Mouse (Mus musculus): ENCODE measurements at regions not wholly inside any gene's neighbourhood (a gene's known extent, or its start where the extent isn't known, plus 50 kb on each side); places are given as distances from the start of the nearest gene placed in this dataset.
"Not testable (repeated sequence)": the region's sequence is repeated elsewhere in the genome, so short reads cannot be mapped to it uniquely, and the experiment has no call there.

DNA sequence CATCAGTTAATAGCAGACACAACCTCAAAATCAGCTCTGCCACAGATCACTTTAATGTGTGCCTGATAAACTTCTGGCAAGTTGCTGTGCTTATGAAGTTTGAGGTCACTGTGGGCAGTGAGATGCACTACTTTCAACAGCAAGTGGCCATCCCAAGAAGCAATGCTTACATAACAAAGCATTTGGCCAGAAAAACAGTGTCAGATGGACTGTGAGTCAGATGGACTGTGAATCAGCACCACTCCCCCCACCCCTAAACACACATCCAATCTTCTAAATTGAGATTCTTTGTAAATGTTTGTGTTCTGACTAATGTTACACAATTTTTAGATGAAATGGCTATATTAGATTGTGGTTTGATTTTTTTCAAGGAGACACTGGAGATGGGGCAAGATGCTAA lies 550.7 kb downstream of the Nxph1 start:
- peak; percentile 3 for DNase-seq (ENCODE audit: low read depth, low spot score)

DNA sequence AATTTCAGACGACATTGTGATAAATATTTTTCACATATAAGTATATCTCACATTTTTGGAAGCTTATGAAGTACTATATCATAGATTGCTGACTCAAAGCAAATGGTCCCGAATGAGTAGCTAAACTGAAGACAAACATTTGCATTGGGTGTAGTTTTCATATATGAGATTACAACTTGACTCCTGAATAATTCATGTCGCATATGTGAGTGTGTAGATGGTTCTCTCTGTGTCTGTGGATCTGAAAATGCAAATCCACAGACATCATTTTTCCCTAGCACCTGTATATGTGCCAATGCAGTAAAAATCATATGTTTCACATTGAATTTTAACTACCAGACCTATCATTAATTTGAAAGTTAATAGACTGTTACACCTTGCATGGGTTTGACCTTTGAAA lies 586.2 kb downstream of the Nxph1 start:
- no peak for DNase-seq (ENCODE audit: low read depth, low spot score)

DNA sequence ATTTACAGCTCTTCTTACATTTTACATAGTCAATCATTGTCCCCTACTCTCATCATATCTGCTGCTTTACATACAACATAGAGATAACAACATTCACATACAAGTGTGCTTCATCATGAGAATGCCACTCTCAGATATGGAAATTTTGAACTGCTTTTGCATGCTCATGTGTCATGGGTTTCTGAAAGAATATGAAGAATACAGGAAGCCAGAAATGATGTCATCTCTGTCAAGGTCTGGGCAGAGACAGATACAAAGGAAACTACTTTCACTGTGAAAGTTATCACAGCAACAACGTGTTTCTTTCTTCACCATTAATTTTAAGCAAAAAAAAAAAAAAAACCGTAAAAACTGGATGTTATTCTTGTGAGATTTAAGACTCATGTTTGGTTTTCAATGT lies 590.5 kb downstream of the Nxph1 start:
- DNase-seq (ENCODE audit: low read depth, low spot score) = no peak

DNA sequence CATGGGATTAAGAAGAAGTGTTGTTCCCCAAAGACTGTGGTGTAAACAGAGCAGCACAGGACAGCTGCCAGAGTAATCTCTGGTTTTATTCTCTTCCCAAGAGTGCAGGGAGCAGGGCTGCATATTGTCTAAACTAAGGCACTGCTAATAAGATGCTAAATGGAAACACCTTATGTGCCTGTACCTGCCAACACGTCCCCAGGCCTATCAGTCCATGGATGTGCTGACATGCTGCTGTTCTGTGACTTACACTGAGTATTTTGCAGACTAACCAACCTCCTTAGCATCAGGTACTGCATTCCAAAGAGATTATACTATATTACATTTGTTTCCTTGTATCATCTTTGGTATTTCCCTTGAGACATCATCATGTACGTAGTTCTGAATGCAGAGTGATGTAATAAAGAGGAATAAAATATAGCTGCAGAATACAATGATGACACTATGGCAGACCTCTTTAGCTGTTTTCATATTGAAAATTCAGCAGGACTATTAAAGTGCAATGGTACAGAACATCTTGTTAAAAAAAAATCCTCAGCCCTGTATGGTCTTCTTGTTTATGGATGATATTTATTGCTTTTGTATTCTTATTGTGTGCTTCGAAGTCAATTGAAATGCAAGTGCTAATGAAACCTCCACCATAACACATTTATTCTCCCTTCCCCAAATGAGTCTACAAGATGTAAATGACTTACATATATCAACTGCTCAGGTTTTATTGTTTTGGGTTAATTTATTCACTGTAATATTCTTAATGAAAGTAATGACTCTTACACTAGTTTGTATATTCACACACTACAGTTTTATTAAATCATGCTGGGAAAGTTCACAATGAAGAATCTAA lies 602.1 kb downstream of the Nxph1 start:
- no peak for DNase-seq (ENCODE audit: low read depth, low spot score)

DNA sequence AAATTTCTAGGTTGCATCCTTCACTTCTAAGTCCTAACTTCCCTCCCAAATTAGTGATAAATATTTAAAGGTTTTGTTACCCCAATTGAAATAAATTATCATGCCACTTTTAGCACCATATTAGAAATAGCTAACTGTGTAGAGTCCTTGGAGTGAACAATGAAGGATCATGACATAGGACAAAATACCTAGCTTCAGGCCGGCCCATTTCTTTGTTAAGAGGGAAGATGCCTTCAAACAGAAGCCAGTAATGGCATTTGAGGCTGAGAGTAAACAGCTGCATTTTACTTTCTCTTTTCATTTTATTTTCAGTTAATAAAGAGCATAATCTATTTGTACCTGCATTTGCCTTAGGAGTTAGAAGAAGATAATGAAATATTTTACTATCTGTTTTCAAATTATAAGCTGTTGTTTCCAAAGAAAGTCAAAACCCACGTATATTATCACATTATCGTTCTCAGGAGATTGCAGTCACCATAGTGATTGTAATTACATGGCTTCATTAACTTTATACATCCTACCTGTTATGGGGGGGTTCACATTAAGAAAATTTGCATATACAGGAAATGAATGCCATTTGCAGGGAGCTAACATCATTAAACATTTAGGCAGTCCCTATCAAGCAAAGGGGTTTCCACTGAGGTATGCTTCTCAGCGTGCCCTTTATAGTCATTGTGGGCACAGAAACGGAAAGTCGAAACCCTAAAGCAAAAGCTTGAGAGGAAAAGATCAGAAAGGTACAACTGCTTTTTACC lies 615.2 kb downstream of the Nxph1 start:
- no peak for DNase-seq (ENCODE audit: low read depth, low spot score)

DNA sequence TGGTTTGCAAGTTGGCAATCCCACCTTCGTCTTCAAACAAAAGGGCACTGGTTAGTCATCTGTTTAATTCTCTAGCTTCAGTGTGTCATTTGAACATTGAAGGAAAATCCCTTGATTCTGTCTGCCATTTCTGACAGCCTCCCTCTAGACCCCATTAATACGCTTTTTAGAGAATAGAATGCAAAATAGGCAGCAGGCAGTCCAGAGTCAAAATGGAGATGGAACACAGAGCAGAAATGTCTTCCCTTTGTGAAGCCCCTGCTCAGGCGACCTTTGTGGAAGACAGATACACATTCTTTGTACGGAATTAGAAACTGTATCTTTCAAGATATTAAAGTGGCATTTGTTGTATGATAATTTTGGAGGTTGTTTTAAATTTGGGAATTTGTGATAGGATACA lies 623.6 kb downstream of the Nxph1 start:
- DNase-seq (ENCODE audit: low read depth, low spot score) = no peak

DNA sequence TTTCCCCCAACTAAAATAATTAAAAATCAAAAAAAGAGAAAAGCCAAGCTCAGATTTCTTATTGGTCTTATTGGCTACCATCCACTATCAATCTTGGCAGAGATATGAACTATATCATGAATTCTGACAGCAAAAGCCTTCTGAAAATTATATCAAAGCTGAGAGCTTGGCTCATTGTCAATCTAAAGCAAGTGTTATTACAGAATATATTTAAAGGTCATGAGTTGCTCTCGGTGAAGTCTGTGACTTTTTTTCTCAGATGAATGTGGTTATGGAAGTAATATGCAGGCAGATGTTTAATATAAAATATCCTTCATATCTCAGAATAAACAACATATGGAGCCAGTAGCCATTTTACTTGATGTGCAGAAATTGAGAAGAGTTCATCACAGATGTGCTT lies 645.2 kb downstream of the Nxph1 start:
- DNase-seq (ENCODE audit: low read depth, low spot score) = no peak

DNA sequence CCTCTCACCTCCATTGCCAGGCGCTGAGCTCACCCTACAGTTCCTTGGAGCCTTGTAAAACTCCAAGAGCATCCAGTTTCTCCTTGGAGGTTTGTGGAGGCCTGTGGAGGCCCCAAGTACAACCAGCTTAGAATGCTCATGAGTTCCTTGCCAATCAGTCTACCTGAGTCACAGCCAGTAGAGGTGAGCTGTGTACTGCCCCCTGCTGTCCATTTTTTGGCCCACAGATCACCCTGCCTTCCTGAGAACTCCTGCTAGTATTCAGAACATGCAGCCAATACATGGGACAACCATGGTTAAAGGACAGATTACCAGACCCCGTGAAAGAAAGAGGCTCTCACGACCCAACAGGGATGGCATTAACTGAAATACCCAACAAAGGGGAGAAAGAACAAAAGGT lies 651.2 kb downstream of the Nxph1 start:
- no peak for DNase-seq (ENCODE audit: low read depth, low spot score)

DNA sequence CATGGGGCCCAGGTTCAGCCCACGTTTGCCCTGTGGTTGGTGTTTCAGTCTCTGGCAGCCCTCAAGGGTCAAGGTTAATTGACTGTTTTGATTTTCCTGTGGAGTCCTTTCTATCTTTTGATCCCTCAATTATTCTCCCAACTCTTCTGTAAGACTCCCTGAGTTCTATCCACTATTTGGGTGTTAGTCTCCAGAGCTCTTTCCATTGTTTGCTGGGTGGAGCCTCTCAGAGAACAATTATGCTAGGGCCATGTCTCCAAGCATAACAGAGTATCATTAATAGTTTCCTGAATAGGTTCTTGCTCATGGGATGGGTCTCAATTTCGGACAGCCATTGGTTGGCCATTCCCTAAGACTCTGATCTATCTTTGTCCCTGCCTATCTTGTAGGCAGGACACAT lies 685.7 kb downstream of the Nxph1 start:
- DNase-seq (ENCODE audit: low read depth, low spot score) = no peak

DNA sequence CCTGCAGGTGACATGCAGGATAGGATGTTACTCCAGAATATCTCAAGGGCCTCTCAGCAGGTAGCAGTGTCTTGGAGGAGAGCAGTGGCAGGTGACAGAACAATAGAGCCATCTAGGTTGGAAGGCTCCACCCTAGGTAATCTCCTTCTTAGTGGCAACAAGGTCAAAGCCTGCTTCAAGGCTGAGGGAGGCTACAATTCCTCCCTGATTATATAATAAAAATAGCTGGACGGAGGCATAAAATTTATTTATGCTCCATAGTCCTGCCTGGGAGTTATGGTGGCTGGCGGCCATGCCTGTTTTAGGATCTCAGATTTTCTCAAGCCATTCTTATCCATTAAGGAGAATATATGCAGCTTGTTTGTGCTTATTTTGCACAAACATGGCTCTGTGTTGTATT lies 695.2 kb downstream of the Nxph1 start:
- not testable (repeated sequence) for DNase-seq (ENCODE audit: low read depth, low spot score)

DNA sequence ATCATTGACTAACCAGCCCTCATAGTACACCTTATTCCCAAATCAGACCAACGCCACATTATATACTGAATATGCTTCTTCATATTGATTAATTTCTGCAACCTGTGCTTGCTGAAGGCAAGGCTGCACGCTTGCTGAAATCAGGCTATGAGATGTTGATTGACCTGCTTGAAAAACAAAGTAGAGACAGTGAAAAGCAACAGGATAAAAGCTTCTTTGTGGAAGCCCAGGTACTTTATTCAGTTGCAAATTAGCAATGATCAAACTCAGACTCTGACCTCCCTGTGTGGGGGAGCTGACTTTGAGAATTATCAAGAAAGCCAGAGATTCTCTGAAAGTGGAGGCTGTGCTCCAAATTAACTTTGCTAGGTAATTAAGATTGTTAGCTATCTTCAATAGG lies 695.7 kb downstream of the Nxph1 start:
- not testable (repeated sequence) for DNase-seq (ENCODE audit: low read depth, low spot score)

DNA sequence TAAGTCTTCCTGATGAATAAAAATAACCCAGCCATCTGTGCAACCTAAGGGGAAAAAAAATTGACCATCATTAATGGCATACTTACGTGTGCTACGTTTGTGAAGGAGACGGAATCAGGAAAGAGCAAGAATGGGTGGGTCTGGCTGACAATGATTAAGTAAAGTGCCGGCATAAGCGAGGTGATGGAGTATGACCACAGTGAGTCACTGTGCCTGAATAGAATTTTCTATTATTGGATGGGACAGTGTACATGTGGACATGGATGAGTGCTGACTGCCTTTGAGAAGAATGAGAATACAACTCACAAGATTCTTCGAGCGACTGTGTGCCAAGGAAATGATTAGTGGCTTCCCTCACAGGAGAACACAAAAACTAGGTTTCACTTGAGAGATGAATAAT lies 711.4 kb downstream of the Nxph1 start:
- no peak for DNase-seq (ENCODE audit: low read depth, low spot score)

DNA sequence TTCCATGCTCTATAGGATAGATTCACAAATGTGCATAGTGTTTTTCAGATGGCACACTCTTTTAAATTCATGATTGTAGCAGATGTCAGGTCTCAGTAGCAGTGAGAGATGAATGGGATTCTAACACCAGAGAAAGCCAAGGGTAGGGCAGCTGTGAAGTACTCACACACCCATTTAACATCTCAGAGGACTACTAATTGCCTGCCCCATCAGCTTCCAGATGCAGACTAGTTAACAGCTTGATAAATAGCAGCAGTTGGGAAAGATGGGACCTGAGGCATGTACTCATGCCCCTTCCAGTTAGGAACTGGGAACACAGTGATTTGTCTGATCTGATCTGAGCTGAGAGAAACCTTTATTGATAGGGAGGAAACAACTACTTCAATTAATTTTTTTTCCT lies 737.0 kb downstream of the Nxph1 start:
- DNase-seq (ENCODE audit: low read depth, low spot score) = no peak

DNA sequence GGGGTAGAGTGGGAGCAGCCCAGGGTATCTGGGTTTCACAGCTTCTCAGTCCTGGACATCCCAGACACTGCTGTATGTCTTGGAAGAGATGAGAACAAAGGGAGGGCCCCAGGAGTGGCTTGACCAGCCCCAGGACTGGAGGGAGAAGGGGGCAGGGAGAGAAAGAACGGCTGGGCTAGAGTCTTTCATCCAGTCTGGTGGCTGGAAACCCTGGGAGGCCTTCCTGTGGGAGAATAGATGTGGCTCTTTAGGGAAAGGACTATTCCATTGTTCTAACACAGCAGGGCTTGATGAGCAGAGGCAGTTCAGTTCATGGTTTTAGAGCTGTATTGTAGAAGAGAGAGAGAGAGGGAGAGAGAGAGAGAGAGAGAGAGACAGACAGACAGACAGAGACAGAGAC lies 745.5 kb downstream of the Nxph1 start:
- no peak for DNase-seq (ENCODE audit: low read depth, low spot score)

DNA sequence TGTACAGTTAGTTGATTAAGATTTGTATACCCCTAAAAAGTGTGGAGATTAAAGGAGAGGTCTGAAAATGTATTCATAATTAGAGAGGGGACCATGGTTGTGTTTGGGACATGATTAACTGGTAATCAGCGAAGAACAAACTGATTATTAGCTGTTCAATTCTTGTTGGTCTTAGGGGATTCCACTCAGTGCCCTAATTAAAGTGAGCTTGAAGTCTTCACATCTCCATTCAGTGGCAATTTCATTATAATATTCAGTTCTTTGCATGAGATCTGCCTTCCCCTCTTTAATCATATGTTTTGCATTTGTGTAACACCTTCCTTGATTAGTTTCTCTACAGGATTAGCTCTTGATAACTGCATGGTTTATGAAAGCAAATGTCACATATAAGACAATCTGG lies 749.5 kb downstream of the Nxph1 start:
- DNase-seq (ENCODE audit: low read depth, low spot score) = no peak

DNA sequence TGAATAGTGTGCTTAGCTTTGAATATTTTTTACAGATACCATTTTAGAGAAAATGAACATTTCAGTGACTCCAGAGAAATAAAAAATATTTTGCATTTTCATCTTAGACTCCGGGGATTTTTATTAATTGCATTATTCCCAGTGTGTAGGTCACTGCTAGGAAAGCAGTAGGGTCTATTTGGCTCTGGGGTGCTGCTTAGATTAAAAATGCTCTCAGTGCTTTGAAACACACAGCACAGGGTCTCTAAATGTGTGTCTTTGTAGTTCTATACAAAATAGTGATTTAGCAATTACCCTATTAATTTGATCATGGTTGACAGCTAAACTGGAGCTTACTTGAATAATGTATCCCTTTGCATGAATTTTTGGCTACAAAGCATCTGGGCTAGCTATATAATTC lies 750.0 kb downstream of the Nxph1 start:
- no peak for DNase-seq (ENCODE audit: low read depth, low spot score)

Data from 3T3-L1 (cell line).